Mouse (Mus musculus) midbrain, embryonic 13.5 days (tissue): ENCODE measurements around the gene Hnrnpa0. TPM values are rescaled to one million over a fixed set of nuclear protein-coding genes. Genes with fewer than 3 reads are reported as not detected.

Experiments
- ATAC-seq: fragments of 200-750 bp; cut with Nextera tagmentation; 2 replicates; pipeline ENCODE4 v1.8.0; 2017; ENCODE audit warnings: mild to moderate bottlenecking, moderate TSS enrichment, moderate library complexity
- H3K27ac ChIP-seq: fragments of 300-500 bp; sonication (generic); 2 replicates; pipeline ENCODE4 v1.5.1; 2015; ENCODE audit warnings: inconsistent platforms, mild to moderate bottlenecking, moderate library complexity
- H3K27me3 ChIP-seq: fragments of 300-500 bp; sonication (generic); 2 replicates; pipeline ENCODE4 v1.6.1; 2015; ENCODE audit warnings: mild to moderate bottlenecking, inconsistent platforms
- H3K36me3 ChIP-seq: fragments of 300-500 bp; sonication (generic); 2 replicates; pipeline ENCODE4 v1.6.1; 2015; ENCODE audit warnings: mild to moderate bottlenecking, inconsistent platforms
- H3K4me1 ChIP-seq: fragments of 300-500 bp; sonication (generic); replicated peaks from 2 replicates; pipeline ENCODE4 v1.6.1; 2015; ENCODE audit warnings: inconsistent platforms
- H3K4me2 ChIP-seq: fragments of 300-500 bp; sonication (generic); replicated peaks from 2 replicates; pipeline ENCODE4 v1.6.1; 2015; ENCODE audit warnings: moderate library complexity, mild to moderate bottlenecking, inconsistent platforms
- H3K4me3 ChIP-seq: fragments of 300-500 bp; sonication (generic); replicated peaks from 2 replicates; pipeline ENCODE4 v1.5.1; 2015; ENCODE audit warnings: mild to moderate bottlenecking, inconsistent platforms
- H3K9ac ChIP-seq: fragments of 300-500 bp; sonication (generic); replicated peaks from 2 replicates; pipeline ENCODE4 v1.6.1; 2015; ENCODE audit warnings: mild to moderate bottlenecking, inconsistent platforms
- H3K9me3 ChIP-seq: fragments of 300-500 bp; sonication (generic); 2 replicates; pipeline ENCODE4 v1.6.1; 2016; ENCODE audit warnings: mild to moderate bottlenecking, inconsistent platforms
- WGBS: fragments of 180-500 bp; shearing (Covaris S2); methylation state at CpG from one replicate; pipeline ENCODE4 v1.1.7; 2015; 5-methylcytosine and 5-hydroxymethylcytosine counted together
- polyA plus RNA-seq: library from polyadenylated mRNA; unstranded; fragments of >200 nt; fragmentation: Nextera tagmentation; extraction: Ambion mirVana; gene quantifications from 2 replicates; pipeline ENCODE4 v1.2.1, GENCODE M21; 2015

Hnrnpa0 gene
- polyA plus RNA-seq = 65.8 and 76.4 TPM in 2 replicates

- Histone ChIP-seq H3K4me1 (peaks cover 40% of the 10 kb centered on the region), H3K27me3 (no peaks in the 10 kb centered on the region), H3K9me3 (no peaks in the 10 kb centered on the region), H3K4me2 (peak within 1 kb of the TSS; percentile 86), H3K4me3 (peak within 1 kb of the TSS; percentile 99), H3K36me3 (no peaks in the 10 kb centered on the region), H3K27ac (peak within 1 kb of the TSS; percentile 100), H3K9ac (peak within 1 kb of the TSS; percentile 99)
- WGBS = 2% methylated on average over 29 of the region's 62 CpGs
- ATAC-seq = peak; percentile 94
Observed at GRCm38 (mm10) chr13:58128396-58128767, at the start of gene Hnrnpa0. Gene Hnrnpa0 (minus strand): TSS chr13:58128556.

- Histone ChIP-seq H3K27me3 (no peaks in the 10 kb centered on the region), H3K27ac (no peak overlapping the region), H3K9ac (no peak overlapping the region), H3K36me3 (peaks cover 82% of the 10 kb centered on the region), H3K4me3 (no peak overlapping the region), H3K4me2 (no peak overlapping the region), H3K4me1 (no peaks in the 10 kb centered on the region), H3K9me3 (no peaks in the 10 kb centered on the region)
- no peak for ATAC-seq
- WGBS = 88% methylated on average over 9 of the region's 9 CpGs
Observed at GRCm38 (mm10) chr13:58177511-58178208, 49.3 kb upstream of the Hnrnpa0 start.

- Histone ChIP-seq H3K27ac (no peak overlapping the region), H3K9ac (no peak overlapping the region), H3K9me3 (no peaks in the 10 kb centered on the region), H3K4me2 (no peak overlapping the region), H3K4me1 (no peaks in the 10 kb centered on the region), H3K27me3 (no peaks in the 10 kb centered on the region), H3K36me3 (peaks cover 74% of the 10 kb centered on the region), H3K4me3 (no peak overlapping the region)
- 95% methylated on average over 3 of the region's 3 CpGs for WGBS
- no peak for ATAC-seq
Observed at GRCm38 (mm10) chr13:58176105-58176504, 47.7 kb upstream of the Hnrnpa0 start.

GRCm38 (mm10) chr13:58168119-58168518 is 39.8 kb upstream of the Hnrnpa0 start:
- no peak overlapping the region for H3K4me3 ChIP-seq
- no peak overlapping the region for H3K9ac ChIP-seq
- peaks cover 48% of the 10 kb centered on the region for H3K36me3 ChIP-seq
- no peak for ATAC-seq
- H3K27ac ChIP-seq = peak overlapping the region; percentile 0; the same call in 1 of the 2 replicates
- H3K4me2 ChIP-seq = no peak overlapping the region
- no peaks in the 10 kb centered on the region for H3K9me3 ChIP-seq
- no peaks in the 10 kb centered on the region for H3K27me3 ChIP-seq
- peaks cover 6% of the 10 kb centered on the region; the same call in 1 of the 2 replicates for H3K4me1 ChIP-seq

- Histone ChIP-seq H3K9ac (no peak overlapping the region), H3K27me3 (no peaks in the 10 kb centered on the region), H3K9me3 (0 out of 2 replicates have a peak, but pooled peaks cover 6% of the 10 kb centered on the region), H3K4me3 (no peak overlapping the region), H3K36me3 (peaks cover 58% of the 10 kb centered on the region), H3K27ac (no peak overlapping the region), H3K4me2 (no peak overlapping the region), H3K4me1 (peaks cover 7% of the 10 kb centered on the region)
- 97% methylated on average over 12 of the region's 12 CpGs for WGBS
- no peak for ATAC-seq
Observed at GRCm38 (mm10) chr13:58163343-58163742, 35.0 kb upstream of the Hnrnpa0 start.

GRCm38 (mm10) chr13:58160761-58161160 is 32.4 kb upstream of the Hnrnpa0 start:
- ATAC-seq = no peak
- Histone ChIP-seq H3K27me3 (no peaks in the 10 kb centered on the region), H3K9ac (no peak overlapping the region), H3K27ac (no peak overlapping the region), H3K36me3 (peaks cover 52% of the 10 kb centered on the region), H3K4me2 (no peak overlapping the region), H3K9me3 (0 out of 2 replicates have a peak, but pooled peaks cover 6% of the 10 kb centered on the region), H3K4me1 (peaks cover 18% of the 10 kb centered on the region), H3K4me3 (no peak overlapping the region)
- 95% methylated on average over 15 of the region's 15 CpGs for WGBS

- Histone ChIP-seq H3K4me3 (peak overlapping the region; percentile 91), H3K27ac (peak overlapping the region; percentile 67; the same call in 1 of the 2 replicates), H3K4me1 (peaks cover 18% of the 10 kb centered on the region), H3K9me3 (0 out of 2 replicates have a peak, but pooled peaks cover 6% of the 10 kb centered on the region), H3K36me3 (peaks cover 35% of the 10 kb centered on the region), H3K9ac (peak overlapping the region; percentile 86), H3K27me3 (no peaks in the 10 kb centered on the region), H3K4me2 (peak overlapping the region; percentile 94)
- peak; percentile 81 for ATAC-seq
- 8% methylated on average over 16 of the region's 16 CpGs for WGBS
Observed at GRCm38 (mm10) chr13:58158099-58158912, 29.9 kb upstream of the Hnrnpa0 start.

- Histone ChIP-seq H3K4me2 (peak within 1 kb of the TSS; percentile 94), H3K27me3 (no peaks in the 10 kb centered on the region), H3K9me3 (0 out of 2 replicates have a peak, but pooled peaks cover 6% of the 10 kb centered on the region), H3K36me3 (peaks cover 28% of the 10 kb centered on the region), H3K27ac (peak within 1 kb of the TSS; percentile 67), H3K4me1 (peaks cover 18% of the 10 kb centered on the region), H3K4me3 (peak within 1 kb of the TSS; percentile 91), H3K9ac (peak within 1 kb of the TSS; percentile 86)
- under 1% methylated on average over 28 of the region's 30 CpGs for WGBS
- peak; percentile 87 for ATAC-seq
Observed at GRCm38 (mm10) chr13:58157447-58158098, 29.2 kb upstream of the Hnrnpa0 start, which contains the start of gene Idnk. Gene Idnk (plus strand): TSS chr13:58157649.

- Histone ChIP-seq H3K27me3 (no peaks in the 10 kb centered on the region), H3K4me3 (peak overlapping the region; percentile 91), H3K9me3 (0 out of 2 replicates have a peak, but pooled peaks cover 6% of the 10 kb centered on the region), H3K36me3 (peaks cover 23% of the 10 kb centered on the region), H3K9ac (peak overlapping the region; percentile 86), H3K4me1 (peaks cover 18% of the 10 kb centered on the region), H3K4me2 (peak overlapping the region; percentile 94), H3K27ac (peak overlapping the region; percentile 67; the same call in 1 of the 2 replicates)
- WGBS = 25% methylated on average over 8 of the region's 8 CpGs
- no peak for ATAC-seq
Observed at GRCm38 (mm10) chr13:58157036-58157435, 28.7 kb upstream of the Hnrnpa0 start.

- no peak overlapping the region for H3K4me3 ChIP-seq
- no peak overlapping the region for H3K9ac ChIP-seq
- WGBS = 93% methylated on average over 2 of the region's 2 CpGs
- no peaks in the 10 kb centered on the region for H3K9me3 ChIP-seq
- ATAC-seq = no peak
- H3K4me2 ChIP-seq = no peak overlapping the region
- peaks cover 18% of the 10 kb centered on the region for H3K4me1 ChIP-seq
- H3K36me3 ChIP-seq = peaks cover 15% of the 10 kb centered on the region
- no peak overlapping the region for H3K27ac ChIP-seq
- H3K27me3 ChIP-seq = no peaks in the 10 kb centered on the region
Observed at GRCm38 (mm10) chr13:58156031-58156430, 27.7 kb upstream of the Hnrnpa0 start.

- Histone ChIP-seq H3K27ac (no peak overlapping the region), H3K36me3 (no peaks in the 10 kb centered on the region), H3K27me3 (0 out of 2 replicates have a peak, but pooled peaks cover 3% of the 10 kb centered on the region), H3K4me3 (no peak overlapping the region), H3K4me1 (peaks cover 7% of the 10 kb centered on the region; the same call in 1 of the 2 replicates), H3K9me3 (no peaks in the 10 kb centered on the region), H3K9ac (no peak overlapping the region), H3K4me2 (no peak overlapping the region)
- ATAC-seq = no peak
- 80% methylated on average over 11 of the region's 11 CpGs for WGBS
Observed at GRCm38 (mm10) chr13:58150442-58150841, 22.1 kb upstream of the Hnrnpa0 start.
